Mouse (Mus musculus) bone marrow, adult 2 months (tissue): ENCODE results near the gene Zfp354a.
"Not testable (repeated sequence)": the region's sequence is repeated elsewhere in the genome, so short reads cannot be mapped to it uniquely, and the experiment has no call there.

Experiments
- CTCF ChIP-seq: fragments of 200-500 bp; IDR thresholded peaks from 2 replicates; pipeline ENCODE4 v1.5.1; 2011; ENCODE audit warnings: low read length, control low read depth; ENCODE audit not compliant: control insufficient read depth, insufficient read depth
- POLR2A ChIP-seq: fragments of 200-500 bp; IDR thresholded peaks from 2 replicates; pipeline ENCODE4 v1.6.1; 2011; ENCODE audit warnings: low read depth, mild to moderate bottlenecking, control low read depth, low read length, borderline replicate concordance; ENCODE audit not compliant: control insufficient read depth

GRCm38 (mm10) chr11:51026811-51027210, 32.2 kb upstream of the Zfp354a start:
- not testable (repeated sequence) for TF ChIP-seq CTCF, POLR2A
